Mouse (Mus musculus): ENCODE results near the gene Pex14.
"Not testable (repeated sequence)": the region's sequence is repeated elsewhere in the genome, so short reads cannot be mapped to it uniquely, and the experiment has no call there.

The Pex14 gene

GRCm38 (mm10) chr4:149099369-149100017 is at the start of gene Pex14:
Pex14 (minus strand) TSS chr4:149099876.
- peak; percentile 92 for DNase-seq (ENCODE audit: low spot score)

- DNase-seq (ENCODE audit: low spot score) = no peak
These were observed 49.5 kb upstream of the Pex14 start for GRCm38 (mm10) chr4:149149196-149149595.

- no peak for DNase-seq (ENCODE audit: low spot score)
These were observed 48.4 kb upstream of the Pex14 start for GRCm38 (mm10) chr4:149148084-149148483.

GRCm38 (mm10) chr4:149147528-149147927 is 47.9 kb upstream of the Pex14 start:
- peak; percentile 45 for DNase-seq (ENCODE audit: low spot score)

- no peak for DNase-seq (ENCODE audit: low spot score)
These were observed 45.5 kb upstream of the Pex14 start for GRCm38 (mm10) chr4:149145151-149145550.

- peak; percentile 83 for DNase-seq (ENCODE audit: low spot score)
These were observed 44.8 kb upstream of the Pex14 start for GRCm38 (mm10) chr4:149144459-149144858.

GRCm38 (mm10) chr4:149143594-149143993 is 43.9 kb upstream of the Pex14 start:
- no peak for DNase-seq (ENCODE audit: low spot score)

GRCm38 (mm10) chr4:149138515-149138914 is 38.8 kb upstream of the Pex14 start:
- DNase-seq (ENCODE audit: low spot score) = no peak

GRCm38 (mm10) chr4:149136982-149137770 is 37.5 kb upstream of the Pex14 start, which contains the start of gene Cenps:
Cenps (minus strand) TSS chr4:149137629.
- DNase-seq (ENCODE audit: low spot score) = peak; percentile 91

- no peak for DNase-seq (ENCODE audit: low spot score)
These were observed 36.6 kb upstream of the Pex14 start for GRCm38 (mm10) chr4:149136116-149136850.

GRCm38 (mm10) chr4:149133395-149133794 is 33.7 kb upstream of the Pex14 start:
- DNase-seq (ENCODE audit: low spot score) = no peak

GRCm38 (mm10) chr4:149131789-149132565 is 32.3 kb upstream of the Pex14 start:
- DNase-seq (ENCODE audit: low spot score) = no peak

- DNase-seq (ENCODE audit: low spot score) = no peak
These were observed 31.5 kb upstream of the Pex14 start for GRCm38 (mm10) chr4:149131021-149131752.

GRCm38 (mm10) chr4:149128467-149128866 is 28.8 kb upstream of the Pex14 start:
- DNase-seq (ENCODE audit: low spot score) = no peak

- DNase-seq (ENCODE audit: low spot score) = no peak
These were observed 27.0 kb upstream of the Pex14 start, which contains the start of gene Cort for GRCm38 (mm10) chr4:149126663-149127062. Cort (minus strand) TSS chr4:149126763.

GRCm38 (mm10) chr4:149126115-149126509 is 26.4 kb upstream of the Pex14 start:
- DNase-seq (ENCODE audit: low spot score) = no peak

GRCm38 (mm10) chr4:149125341-149126114 is 25.9 kb upstream of the Pex14 start:
- no peak for DNase-seq (ENCODE audit: low spot score)

- peak; percentile 38 for DNase-seq (ENCODE audit: low spot score)
These were observed 23.8 kb upstream of the Pex14 start for GRCm38 (mm10) chr4:149123432-149123831.

GRCm38 (mm10) chr4:149119978-149120562 is 20.4 kb upstream of the Pex14 start:
- not testable (repeated sequence) for DNase-seq (ENCODE audit: low spot score)
